Mouse (Mus musculus) MEL-GATA-1-ER (cell line): ENCODE measurements at regions not wholly inside any gene's neighbourhood (a gene's known extent, or its start where the extent isn't known, plus 50 kb on each side); places are given as distances from the start of the nearest gene placed in this dataset.

ENCODE experiments used
- DNase-seq: peaks from one replicate; pipeline ENCODE4 v3.0.0-alpha.2; 2012; ENCODE audit warnings: low read depth; ENCODE audit errors: extremely low read depth

DNA sequence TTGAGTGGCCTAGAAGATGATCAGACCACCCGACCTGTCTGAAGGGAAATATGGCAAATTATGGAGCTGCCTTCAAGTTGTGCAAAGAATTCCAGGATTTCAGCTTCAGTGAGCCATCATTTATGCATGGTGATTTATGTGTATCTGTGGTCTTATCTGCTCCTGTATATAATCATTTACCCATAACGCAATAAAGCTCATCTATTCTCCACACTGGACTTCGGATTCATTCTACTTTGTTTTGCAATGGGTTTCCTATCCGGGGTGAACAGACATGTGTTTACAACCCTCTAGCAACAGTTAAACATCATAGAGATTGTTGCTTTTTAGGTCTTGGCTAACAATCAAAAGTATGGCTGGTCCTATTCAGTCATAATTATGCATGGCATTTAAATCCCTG lies 145.1 kb downstream of the Pcdh10 start:
- no peak for DNase-seq

GRCm38 (mm10) chr3:45547091-45547490 lies 168.9 kb downstream of the Pcdh10 start:
- no peak for DNase-seq

DNA sequence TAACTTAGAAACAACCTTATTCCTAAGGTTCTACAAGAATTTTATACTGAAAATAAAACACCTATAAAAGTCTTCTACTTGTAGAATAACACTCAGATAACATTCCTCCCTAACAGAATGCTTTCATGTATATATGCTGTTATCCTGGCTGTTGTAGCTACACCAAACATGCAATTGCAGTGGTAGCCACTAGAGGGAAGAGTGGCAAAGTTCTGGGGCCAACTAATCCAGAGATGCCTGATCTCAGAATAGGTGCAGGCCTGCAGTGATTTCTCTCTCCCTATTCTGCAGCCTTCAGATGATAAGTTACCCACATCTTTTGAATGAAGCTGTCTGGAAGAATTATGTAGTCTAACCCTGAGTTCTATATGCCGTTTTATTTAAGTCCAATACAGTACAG lies 177.5 kb downstream of the Pcdh10 start:
- peak; percentile 16 for DNase-seq

GRCm38 (mm10) chr3:45572995-45573394 lies 194.8 kb downstream of the Pcdh10 start:
- no peak for DNase-seq

DNA sequence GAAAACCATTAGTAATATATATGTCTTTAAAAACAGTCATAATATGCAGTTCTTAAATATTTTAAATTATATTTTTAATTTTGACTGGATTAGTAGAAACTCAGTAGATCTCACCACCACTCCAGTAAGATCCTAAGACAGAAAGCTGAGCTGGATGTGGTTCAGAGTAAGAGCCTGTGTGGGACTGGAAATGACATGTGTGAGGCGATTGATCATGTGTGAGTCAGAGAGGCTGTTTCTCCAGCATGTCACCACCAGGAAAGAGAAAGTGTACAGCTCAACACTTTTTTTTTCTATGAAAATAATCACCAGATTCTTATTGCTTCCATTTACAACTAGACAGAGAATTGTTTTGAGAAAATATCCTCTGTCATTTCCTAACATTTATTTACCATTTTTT lies 198.8 kb downstream of the Pcdh10 start:
- DNase-seq: no peak

GRCm38 (mm10) chr3:45593561-45593960 lies 215.4 kb downstream of the Pcdh10 start:
- no peak for DNase-seq

GRCm38 (mm10) chr3:45602278-45602677 lies 224.1 kb downstream of the Pcdh10 start:
- no peak for DNase-seq

- no peak for DNase-seq
These were observed 225.0 kb downstream of the Pcdh10 start for GRCm38 (mm10) chr3:45603151-45603550.

GRCm38 (mm10) chr3:45620729-45621128 lies 242.5 kb downstream of the Pcdh10 start:
- no peak for DNase-seq

DNA sequence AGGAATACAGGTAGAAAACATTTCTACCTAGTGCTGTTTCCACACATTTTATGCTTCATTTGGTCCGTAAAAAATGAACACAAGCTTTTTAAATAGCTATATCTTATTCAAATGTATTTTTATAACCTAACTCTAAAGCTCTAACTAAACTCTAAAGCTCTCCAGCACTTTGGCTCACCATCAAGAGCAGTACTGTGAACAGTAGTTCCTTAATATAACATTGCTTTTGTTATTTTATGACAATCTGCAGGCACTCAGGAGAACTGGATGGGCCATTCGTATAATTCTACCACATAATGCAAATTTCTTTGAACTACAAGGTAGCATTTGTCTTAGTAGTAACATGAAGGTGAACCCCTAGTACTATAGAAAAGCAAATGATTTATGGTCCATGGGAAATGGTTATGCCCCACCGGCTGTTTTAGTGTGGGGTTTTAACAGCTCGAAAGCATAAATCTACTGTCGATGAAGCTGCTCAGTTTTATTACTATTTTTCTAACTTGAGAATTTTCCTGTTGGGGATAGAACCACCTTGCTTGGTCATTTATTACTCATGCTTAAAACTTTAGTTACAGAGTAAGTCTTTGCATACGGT lies 267.8 kb downstream of the Pcdh10 start:
- DNase-seq: no peak

DNA sequence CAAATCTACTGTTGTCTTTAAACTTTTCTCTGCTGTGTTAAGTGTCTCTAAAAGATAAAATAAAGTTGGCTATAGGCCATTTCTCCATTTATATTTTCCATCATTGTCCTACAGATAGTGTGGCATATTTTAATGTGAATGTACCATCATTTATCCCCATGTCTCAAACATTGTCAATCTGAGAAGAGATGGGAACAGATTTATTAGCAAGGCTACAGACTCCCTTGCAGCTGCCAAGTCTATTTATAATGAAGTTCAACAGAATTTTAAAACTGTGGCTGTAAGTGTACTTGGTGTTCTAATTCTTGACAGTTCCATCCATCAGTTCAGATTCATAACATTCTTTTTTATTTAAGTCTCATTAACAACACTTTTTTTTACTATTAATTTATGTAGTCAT lies 271.2 kb downstream of the Pcdh10 start:
- DNase-seq: no peak

- no peak for DNase-seq
These were observed 278.8 kb downstream of the Pcdh10 start for GRCm38 (mm10) chr3:45657023-45657422.

- DNase-seq: no peak
These were observed 280.0 kb downstream of the Pcdh10 start for GRCm38 (mm10) chr3:45658093-45658776.

GRCm38 (mm10) chr3:45659052-45659451 lies 280.9 kb downstream of the Pcdh10 start:
- DNase-seq: no peak

DNA sequence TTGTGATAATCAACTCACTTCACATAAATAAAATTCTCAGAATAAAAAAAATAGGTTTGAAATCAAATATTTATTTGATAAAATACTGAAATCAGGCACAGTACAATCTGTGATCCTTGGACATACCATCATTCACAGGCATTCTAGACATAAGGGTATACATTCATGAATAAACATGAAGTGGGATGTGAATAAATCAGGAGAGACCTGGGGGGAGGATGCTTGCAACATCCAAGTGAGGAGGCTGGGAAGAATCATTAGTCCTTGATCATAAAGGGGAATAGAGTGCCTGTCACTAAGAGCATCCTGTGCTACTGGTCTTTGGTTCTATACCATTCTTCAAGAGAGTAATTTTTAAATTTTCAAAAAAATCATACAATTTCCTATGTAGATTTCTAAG lies 292.2 kb downstream of the Pcdh10 start:
- no peak for DNase-seq

GRCm38 (mm10) chr3:45677672-45678071 lies 299.5 kb downstream of the Pcdh10 start:
- no peak for DNase-seq

DNA sequence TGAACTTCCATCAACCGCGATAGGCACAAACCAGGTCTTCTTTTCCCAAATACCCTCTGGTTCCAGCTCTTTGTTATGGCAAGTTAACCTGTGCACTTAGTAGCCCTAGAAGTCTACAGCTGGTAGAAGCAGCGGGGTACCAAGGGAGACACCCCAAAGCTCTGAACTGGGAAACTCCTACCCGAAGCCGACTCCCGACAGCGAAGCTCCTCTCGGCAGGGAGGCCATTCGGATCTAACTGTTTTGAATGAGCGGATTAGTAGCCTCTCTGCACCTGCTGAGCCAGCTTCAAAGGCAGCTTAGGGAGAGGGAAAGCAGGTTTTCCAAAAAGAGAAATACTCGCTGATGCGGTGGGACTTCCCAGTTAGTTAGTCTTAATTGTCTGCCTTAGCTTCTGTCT lies 303.2 kb downstream of the Pcdh10 start:
- no peak for DNase-seq

GRCm38 (mm10) chr3:45707891-45708290 lies 329.7 kb downstream of the Pcdh10 start:
- no peak for DNase-seq
